Mouse (Mus musculus) natural killer cell, adult 2 months (primary cell): ENCODE data around the gene Spsb3.

Source experiments
- DNase-seq, 2 experiments: peaks; one replicate each; pipeline ENCODE4 v3.0.0; 2022; ENCODE audit warnings: low spot score in 2 of 2

Spsb3 gene

DNA sequence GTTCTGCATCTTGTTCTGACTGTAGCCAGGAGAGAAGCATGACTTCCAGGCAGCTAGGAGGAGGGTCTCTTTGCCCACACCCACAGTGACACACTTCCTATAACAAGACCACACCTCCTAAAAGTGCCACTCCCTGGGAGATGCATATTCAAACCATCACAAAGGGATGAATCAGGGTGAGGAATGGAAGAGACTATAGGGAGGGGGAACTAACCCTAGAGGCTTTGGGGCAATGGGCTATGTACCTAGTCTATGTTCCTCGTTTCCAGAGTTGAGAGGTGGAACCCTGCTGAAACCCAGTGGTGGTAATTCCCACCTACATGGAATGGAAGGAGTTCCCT is 12.1 kb upstream of the Spsb3 start:
- DNase-seq, result no peak

DNA sequence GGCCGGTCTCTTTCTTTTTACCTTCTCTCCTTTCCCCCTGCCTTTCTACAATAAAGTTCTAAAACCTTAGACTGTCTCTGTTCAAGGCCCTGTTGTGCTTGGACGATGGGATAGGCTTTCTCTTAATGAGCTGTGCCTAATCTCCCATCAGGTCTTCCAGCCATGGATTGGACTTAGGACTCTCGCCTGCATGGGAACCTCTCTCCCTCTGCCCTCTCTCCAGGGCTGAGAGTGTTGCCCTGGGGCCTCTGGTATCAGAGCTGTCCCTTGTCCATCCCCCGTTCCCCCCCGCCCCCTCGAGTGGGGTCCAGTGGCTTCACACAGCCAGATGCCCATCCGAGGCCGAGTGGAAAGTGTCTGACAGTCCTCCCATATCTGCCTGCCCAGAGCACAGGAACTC is 11.5 kb upstream of the Spsb3 start:
- no peak for DNase-seq

DNA sequence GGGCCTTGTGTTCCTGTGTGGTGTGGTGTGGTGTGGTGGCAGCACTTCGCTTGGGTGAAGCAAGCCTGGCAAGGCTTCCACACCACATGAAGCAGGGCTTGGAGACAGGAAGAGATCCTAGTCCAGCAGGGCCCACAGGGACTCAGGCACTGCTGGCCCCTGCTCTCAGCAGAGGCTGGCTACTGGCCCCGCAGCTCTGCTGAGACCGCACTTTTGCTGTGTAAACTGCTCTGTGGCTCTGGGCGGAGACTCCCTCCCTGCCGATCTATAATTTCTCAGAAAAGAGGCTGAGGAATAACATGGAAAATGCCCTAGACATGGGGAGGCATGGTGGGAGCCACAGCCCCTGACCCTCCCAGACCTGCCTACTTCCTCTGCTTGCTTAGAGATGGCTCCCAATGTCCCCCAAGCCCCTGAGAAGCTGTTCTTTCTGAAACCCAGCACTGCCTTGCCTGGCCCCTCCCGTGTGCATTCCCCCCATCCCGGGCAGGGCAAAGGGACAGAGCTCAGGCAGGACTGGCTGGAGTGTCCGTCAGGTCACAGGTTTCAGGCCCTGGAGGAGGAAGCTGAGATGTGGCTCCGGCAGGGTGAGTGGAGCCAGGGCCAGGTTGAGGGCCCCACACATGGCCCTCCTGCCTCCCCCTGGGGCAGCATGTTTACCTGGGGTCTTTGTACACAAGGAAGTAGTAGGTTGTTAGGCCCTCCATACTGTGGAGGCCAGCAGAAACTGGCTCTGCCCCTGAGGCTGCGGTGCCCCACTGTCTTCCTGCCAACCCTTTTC is 8.9 kb upstream of the Spsb3 start:
- no peak for DNase-seq

DNA sequence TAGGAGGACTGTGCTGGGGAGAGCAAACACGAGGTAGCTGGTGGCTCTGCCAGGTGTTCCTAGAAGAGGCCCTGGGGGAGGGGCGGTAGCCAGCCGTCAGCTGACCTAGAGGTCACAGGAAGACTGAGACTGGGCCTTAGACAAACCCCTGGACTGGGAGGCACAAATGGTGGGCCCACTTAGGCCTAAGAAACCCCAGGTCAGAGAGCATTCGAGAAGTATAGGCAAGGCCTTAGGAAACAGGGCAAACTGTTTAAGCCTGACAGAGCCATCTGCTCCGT is 8.4 kb upstream of the Spsb3 start:
- no peak for DNase-seq

DNA sequence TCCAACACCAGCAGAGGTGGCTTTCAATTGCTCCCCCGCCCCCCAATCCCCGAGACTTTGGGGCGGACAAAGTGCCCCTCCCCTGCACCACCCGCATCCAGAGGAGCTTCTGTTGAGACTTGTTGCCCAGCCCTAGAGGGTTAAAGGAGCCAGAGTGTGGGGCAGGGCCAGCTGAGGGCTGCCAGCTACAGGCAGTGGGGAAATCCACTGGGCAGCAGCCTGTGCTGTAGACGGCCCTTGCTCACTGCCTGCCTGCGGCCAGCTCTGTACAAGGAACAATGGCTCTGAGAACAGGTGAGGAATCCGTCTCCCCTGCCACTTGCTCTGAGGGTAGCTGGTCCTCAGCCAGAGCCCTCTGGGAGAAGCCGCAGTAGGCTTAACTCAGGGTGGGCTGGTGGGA is 7.9 kb upstream of the Spsb3 start:
- no peak for DNase-seq

DNA sequence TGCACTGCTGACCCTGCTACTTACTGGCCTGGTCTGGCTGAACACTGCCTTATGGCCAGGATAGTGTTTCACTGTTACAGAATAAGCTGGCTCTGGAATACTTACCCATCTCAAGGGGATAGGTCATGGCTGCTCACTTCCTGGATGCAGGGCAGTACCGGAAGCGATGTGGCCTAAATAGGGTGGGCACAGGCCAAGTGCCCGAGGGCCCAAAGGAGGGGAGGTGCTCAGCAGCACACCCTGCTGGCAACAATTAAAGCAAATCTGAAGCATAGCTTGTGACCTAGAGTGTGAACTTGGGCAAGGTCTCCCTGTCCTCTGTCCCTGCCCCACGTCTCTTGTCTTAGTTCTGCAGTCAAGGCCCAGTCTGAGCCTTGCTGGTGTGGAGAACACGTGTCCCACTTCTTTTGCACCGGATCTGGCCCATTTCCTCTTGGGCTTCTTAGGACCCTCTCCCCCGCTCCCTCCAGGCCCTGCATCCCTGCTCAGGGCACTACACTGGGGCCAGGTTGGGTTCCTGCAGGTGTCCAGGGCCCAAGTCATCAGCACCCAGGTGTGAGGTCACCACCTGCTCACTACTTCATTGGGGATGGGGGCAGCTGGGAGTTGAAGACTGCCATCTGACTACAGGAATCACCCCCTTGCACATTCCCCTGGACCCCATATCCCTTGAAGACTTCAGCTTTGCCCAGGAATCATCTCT is 4.6 kb upstream of the Spsb3 start:
- peak; percentile 49 to 51 for DNase-seq

DNA sequence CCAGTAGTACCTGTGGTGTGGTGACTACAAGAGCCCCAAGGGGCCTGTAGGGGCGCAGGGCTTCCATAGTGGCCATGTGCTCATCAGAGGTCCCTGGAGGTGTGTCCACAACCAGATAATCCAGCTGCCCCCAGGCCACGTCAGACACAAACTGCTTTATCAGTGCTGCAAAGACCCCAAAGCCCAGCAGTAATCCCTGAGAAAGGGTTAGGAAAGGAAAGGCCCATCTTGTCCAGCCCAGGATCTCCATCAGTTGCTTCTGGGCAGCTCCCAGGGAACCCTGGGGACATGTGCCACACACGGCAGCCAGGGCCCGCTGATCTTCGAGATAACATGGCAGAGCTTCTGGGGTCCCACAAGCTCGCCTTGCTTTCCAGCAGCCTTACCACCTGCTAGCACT is 2.1 kb upstream of the Spsb3 start:
- no peak for DNase-seq

DNA sequence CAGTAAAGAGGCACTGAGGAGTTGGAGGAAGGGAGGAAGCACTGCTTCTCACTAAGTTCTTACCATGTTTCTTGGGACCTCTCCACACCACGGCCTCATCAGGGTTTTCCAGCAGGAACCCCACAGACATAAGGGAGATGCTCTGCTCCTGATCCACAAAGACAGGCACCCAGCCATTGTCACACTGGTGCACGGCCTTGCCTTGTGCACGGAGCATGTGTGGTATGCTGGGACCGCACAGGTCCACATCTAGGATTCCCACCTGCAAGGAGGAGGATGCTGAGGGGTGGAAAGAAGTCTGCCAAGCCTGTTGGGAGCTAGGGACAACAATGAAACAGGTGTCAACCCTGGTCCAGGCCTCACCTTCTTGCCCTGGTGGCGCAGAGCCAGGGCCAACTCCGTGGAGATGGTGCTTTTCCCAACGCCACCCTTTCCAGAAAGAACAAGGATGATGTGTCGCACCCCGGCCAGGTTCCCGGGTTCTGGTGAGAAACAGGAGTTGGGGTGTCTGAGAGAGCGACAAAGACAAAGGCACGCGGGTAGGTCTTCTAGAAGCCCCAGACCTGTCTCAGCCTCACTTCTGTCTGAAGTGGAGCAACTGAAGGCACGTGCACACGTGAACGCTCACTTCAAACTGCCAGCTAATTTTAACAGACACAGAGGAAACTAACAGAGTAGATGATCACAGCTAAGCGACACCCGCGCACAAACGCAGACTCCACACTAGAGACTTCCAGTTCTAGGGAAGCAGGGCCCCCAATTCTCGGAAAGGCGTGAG is 898 bp upstream of the Spsb3 start:
- DNase-seq, result no peak

DNA sequence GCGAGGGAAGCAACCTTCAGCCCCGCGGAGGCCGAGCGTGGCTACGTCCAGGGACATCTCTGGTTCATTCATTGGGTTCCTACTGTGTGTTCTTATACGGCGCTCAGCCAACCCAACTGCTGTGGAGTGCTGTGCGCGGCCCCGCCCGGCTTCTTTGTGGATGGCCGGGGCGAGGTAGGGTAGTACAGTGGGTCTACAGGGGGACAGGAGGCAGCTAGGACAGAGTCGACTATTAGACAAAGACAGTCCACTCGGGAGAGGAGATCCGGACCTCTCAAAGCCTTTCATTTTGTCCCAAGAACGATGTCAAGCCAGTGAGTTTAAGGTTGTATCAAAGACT is 459 bp downstream of the Spsb3 start:
- no peak for DNase-seq

DNA sequence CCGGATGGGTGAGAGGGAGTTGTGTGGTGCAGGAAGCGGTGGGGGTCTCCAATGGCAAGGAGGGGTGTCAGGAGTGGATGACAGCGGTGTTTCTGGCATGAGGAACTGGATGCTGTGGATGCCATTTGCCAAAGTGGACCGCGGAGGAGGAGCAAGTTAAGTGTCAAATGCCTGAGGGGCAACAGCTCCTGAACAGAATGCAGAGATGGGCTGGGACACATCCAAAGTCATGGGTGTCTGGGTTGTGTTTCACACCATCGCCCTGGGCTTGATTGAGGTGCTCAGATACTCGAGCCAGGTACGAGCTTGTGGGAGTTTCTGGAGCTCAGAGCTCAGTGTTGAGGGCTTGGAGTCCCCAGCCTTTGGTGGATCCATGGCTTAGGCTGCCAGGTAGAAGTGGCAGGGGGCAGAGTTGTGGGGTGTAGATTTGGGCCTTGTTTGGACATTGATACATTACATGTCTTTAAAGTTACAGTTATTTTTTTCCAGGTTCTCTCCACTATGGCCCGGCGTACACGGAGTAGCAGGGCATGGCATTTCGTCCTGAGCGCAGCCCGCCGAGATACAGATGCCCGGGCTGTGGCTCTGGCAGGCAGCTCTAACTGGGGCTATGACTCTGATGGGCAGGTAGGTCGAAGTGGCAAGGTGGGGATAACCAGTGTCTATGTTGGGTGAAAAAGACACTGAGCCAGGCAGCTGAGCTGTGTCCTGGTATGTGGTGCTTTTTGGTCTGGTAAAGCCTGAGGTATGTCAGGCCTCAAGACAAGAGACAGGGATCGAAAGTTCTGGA is 1.0 kb downstream of the Spsb3 start:
- DNase-seq, result no peak

DNA sequence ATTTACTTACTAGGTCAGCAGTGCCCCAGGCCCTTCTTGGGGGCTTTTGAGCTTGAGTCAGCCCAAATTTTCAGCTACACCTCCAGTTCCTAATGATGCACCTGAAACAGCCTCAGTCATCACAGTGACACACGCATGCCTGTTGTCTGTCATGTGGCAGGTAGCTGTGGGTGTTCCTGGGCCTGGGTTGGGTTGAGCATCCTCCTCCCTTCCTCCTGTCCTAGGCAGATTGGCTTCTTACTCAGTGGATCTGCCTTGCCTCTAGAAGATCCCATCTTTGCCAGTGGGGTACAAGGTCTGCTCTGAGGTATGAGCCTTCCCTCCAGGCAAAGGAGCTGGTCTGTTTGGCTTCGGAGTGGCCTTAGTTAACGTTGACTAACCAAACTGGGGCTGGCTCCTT is 2.4 kb downstream of the Spsb3 start:
- no peak for DNase-seq

DNA sequence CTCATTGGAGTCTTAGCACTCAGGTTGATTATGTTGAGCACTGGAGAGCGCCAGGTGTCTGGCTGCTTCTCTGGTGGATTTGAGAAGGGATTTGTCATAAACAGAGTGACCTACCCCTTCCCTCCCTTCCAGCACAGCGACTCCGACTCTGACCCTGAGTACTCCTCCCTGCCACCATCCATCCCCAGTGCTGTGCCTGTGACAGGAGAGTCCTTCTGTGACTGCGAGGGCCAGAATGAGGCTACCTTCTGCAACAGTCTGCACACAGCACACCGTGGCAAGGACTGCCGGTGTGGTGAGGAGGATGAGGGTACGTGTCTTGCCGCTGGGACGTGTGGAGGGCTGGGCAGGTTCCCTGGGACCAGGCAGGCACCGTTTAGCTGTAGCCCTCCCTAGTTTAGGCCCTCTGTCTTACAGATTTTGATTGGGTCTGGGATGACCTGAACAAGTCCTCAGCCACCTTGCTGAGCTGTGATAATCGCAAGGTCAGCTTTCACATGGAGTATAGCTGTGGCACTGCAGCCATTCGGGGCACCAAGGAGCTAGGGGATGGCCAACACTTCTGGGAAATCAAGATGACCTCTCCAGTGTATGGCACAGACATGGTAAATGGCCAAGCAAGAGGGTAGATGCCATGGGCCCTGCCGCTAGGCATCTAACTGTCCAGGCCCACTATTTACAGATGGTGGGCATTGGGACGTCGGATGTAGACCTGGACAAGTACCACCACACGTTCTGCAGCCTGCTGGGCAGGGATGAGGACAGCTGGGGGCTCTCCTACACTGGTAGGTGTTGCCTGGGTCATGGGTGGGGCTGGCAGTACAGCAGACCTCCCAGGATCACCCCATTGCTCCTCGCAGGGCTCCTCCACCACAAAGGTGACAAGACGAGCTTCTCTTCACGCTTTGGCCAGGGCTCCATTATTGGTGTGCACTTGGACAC is 4.0 kb downstream of the Spsb3 start:
- no peak for DNase-seq

DNA sequence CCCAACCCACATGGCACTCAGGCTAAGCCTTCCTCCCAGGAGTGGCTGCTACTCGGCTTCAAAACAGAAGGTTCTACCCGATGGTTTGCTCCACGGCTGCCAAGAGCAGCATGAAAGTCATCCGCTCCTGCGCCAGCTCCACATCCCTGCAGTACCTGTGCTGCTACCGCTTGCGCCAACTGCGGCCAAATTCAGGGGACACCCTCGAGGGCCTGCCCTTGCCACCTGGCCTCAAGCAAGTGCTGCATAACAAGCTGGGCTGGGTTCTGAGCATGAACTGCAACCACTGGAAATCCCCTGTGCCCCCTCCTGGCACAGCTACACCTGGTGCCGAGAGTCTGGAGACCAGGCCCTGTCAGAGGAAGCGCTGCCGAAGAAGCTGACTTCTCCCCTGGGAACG is 4.9 kb downstream of the Spsb3 start:
- no peak for DNase-seq

DNA sequence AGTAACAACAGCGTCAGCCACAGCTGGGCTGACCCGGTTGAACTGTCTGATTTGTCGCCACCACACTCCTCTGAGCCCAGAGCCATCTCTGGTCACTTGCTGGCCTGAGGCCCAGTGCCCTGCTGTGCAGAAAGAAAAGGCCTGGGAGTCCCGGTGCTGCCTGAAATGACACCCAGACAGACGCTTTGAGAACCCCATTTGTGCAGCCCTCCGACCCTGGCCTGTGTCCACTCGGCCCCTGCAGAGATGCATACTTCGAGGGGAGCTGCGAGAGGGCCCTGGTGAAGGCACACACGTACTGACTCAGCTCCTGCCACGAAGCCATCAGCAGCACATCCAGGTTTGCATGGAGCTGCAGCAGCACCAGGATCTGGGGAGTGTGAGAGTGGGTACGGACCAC is 6.3 kb downstream of the Spsb3 start:
- no peak for DNase-seq

DNA sequence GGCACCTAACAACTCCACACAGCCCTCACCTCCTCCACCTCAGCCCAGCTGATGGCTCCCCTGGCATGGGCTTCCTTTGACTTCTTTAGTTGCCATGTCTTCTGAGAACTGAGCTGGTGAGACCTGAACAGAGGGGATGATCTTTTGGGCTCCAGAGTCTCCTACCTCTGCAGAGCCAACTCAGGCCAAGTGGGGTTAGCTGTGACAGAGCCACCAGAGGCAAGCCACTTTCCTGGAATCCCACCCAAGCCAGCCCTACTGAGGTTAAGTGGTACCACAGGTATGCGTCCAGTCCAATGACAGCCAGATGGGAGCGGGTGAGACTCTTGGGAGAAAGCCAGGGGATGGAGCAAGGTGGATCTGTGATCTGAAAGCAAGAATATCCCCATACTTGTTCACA is 6.8 kb downstream of the Spsb3 start:
- no peak for DNase-seq

DNA sequence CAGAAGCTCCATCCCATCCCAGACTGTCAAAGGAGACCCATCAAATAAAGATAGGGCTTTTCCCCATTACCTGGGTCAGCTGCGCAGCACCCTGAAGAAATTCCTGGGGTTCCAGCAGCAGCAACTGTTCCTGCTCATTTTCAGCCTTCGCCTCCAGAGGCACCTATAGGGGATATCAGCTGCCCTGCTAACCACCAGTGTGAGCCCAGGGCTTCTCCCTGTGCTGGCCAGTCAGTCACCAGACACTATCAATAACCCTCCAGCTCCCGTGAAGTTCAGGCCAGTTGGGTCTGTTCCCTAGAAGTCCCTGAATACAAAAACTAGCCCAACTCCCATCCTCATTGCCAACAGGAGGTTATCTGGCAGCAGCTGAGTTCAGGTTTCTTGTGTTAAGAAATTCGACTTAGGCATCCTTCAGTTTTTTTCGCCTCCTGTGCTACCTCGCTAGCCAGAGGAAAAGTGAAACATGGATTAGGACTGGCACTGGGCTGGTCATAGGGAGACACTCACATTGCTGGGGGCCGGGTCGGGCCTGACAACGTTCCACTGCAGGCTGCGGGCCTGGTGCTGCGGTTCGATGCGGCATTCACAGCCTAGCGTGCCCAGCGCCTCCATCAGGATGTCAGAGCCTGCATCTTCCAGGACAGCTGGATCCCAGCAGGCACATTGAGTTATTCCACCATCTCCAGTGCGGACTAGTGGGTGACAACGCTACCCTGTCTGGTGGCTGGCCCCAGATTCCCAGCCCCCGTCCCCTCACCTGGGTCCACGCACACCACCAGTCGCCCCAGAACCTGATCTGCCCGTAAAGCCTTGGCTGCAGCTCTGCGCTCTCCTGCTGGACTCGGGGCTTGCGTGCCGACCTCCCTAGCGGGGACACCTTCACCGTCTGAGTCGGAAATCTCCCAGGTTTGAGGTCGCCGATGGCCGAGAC is 7.9 kb downstream of the Spsb3 start:
- DNase-seq, result no peak

DNA sequence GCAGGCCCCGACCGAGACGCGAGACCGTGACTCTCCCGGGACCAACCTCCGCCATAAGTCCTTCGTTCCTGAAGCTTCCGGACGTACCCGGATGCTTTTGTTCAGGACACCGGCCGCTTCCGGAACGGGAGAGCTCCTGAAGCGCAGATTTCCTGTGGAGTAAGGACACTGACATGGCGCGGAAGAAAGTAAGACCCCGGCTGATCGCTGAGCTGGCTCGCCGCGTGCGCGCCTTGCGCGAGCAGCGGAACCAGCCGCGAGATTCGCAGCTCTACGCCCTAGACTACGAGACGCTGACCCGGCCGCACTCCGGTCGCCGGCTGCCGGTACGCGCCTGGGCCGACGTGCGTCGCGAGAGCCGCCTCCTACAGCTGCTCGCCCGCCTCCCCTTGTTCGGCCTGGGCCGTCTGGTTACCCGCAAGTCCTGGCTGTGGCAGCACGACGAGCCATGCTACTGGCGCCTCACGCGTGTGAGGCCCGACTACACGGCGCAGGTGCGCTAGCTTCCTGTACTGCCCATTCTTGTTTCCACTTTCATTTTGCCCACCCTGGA is 8.6 kb downstream of the Spsb3 start, which contains the start of the genes Eme2 and Mrps34:
Gene Eme2 (minus strand): TSS at position 93 of the 553 bp plus-strand sequence.
Gene Mrps34 (plus strand): TSS at position 122 of the 553 bp plus-strand sequence.
- DNase-seq, result peak; percentile 48 to 64

DNA sequence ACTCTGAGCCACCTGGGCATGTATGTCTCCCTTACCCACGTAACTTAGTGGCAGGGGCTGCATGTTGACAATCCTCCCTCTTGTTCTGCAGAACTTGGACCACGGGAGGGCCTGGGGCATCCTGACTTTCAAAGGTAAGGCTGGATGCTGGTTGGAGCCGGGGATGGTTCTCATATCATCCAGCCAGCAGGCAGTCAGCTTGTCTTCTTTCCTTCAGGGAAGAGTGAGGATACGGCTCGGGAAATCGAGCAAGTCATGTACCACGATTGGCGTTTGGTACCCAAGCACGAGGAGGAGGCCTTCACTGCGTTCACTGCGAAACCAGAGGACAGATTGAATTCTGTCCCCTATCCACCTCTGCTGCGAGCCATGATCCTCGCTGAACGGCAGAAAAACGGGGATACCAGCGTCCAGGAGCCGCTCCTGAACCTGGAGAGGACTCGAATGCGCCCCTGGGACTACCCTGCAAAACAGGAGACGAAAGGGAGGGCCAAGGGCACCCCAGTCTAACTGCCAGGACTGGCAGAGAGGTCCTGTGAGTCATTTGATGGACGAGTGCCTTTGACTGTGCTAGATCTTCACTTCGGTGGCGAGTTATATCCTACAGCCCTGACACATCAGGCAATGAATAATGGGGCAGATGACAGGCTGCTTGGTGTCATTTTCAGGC is 9.3 kb downstream of the Spsb3 start:
- no peak for DNase-seq
